Mouse (Mus musculus) liver, postnatal 0 days (tissue): ENCODE measurements around the gene Lrrfip1.

Source experiments
- CTCF ChIP-seq: sonication (generic); IDR thresholded peaks from 2 replicates; pipeline ENCODE4 v1.5.1; 2016; ENCODE audit warnings: antibody characterized with exemption, low read depth
- EP300 ChIP-seq: IDR thresholded peaks from 2 replicates; pipeline ENCODE4 v1.6.1; 2016; ENCODE audit warnings: antibody characterized with exemption, low read depth, mild to moderate bottlenecking

GRCm38 (mm10) chr1:91056416-91056815 is 57.9 kb downstream of the Lrrfip1 start:
- TF ChIP-seq CTCF (no peak), EP300 (no peak)
